Mouse (Mus musculus) kidney, adult 9 months (tissue): Measurements from ENCODE around the gene Lrrc52.
A peak's percentile ranks its signal among the peaks of the same experiment; 100 is the strongest.

Source experiments
- DNase-seq: peaks from one replicate; pipeline ENCODE4 v3.0.0; 2022

Gene Lrrc52

DNA sequence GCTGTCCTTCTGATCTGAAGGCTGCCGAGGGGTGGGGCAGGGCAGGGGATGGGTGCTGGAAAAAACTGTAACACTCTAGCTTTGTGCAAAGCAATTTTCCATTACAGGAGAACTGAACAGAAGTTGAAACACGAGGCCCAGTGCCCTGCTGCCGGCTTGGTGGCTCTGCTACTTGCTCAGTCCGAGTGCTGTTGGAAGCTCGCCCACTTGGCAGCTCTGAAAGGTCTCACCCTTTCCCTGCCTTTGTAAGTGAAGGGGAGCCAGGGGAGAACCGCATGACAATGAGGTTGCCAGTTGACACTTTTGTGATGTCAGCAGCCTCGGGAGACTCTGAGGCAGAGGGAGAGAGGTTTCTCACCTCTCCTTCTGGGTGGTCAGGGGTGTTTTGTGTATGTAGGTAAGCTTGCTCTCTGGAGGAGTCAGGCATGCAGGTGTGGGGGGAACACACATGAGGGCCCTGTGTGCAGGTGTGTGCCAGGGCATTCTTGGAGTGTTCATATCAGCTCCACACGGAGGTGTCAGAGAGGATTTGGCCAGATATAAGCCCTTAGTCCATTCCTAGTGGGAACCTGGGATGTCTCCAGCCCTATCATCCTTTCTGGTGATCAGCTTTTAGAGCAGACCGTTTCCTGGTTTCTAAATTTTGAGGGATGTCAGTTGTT is at the start of gene Lrrc52:
Gene Lrrc52 (minus strand): TSS at position 16 of the 662 bp plus-strand sequence.
- DNase-seq = peak; percentile 78

DNA sequence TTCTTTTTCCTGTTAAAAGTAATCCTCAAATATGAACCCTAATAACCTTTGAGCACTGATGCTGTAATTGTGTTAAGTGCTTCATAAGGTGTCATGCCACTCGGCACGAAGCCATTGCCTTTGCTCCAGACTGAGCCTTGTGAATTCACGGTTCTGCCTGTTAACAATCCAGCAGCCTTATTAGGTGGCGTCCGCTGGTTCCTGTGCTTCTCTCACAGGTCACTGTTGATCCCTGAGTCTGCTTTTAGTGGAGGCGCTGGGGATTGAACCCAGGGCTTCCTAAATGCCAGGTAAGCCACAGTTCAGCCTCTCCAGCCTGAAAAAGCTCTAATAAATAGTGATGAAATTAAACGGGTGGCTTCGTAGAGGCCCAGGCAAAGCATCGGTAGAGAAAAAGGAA is 45.0 kb upstream of the Lrrc52 start:
- no peak for DNase-seq

DNA sequence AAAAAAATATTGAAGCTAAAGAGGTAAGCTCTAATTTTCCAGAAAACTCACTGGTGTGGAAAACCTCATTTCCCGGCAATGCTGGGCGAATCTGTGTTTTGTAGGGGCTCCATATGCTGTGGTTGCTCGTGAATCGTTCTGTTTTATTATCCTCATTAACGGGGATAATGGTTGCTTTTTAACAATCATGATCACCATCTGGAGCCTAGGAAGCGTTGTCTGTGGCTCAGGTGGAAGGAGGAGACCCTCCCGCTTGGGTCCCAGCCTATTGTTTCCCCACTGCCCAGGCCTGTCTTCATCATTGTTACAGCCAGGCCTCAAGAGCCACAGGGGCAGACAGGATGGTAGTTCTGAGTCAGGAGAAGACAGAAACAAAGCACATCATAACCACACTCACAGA is 39.5 kb upstream of the Lrrc52 start:
- DNase-seq = no peak

DNA sequence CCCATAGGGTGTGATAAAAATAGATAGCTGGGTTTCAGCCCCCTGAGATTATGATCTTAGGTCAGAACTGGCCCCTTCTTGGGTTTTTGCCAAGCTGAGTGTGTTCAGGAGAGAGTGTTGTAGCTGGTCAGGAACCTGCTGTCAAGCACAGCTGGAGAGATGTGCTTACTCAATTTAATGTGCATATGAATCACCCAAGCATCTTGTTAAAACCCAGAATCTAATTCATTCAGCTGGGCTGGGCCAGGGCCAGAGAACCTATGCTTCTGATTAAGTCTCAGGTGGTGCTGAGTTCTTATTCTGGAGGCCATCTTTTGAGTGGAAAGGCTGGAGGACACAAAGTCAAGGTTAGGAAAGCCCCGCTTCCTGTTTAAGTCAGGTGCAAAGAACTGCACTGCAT is 38.8 kb upstream of the Lrrc52 start:
- no peak for DNase-seq

DNA sequence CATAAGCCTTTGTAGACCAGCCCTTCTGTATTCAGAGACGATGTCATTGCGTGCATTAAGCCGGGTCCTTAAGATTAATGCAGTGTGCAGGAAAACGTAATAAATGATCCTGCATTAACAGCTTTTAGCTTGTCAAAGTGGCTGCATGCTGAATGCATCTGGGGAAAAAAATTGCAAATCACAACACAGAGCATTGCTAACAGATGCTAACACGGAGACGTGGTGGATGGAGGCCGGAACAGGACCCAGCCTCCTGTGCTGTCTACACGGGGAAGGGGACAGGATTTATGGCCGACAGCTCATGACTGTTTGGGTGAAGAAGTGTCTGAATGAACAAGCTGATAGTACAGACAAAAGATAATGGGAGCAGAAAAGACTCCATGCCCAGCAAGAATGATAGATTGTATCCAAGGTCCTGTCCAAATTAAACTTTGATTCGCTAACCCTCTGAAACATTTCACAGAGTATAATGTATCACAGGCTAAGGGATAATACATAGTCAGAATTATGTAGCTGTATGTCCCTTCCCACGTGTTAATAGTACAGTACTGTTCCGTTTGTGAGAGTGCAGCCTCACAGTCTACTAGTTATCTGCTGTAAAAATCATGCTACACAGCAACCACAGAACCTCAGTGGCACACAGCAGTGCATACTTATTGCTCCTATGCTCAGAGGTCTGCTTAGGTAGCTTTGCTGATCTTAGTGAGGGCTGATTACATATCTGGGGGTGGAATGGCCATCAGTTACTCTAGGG is 32.7 kb upstream of the Lrrc52 start:
- DNase-seq = no peak

DNA sequence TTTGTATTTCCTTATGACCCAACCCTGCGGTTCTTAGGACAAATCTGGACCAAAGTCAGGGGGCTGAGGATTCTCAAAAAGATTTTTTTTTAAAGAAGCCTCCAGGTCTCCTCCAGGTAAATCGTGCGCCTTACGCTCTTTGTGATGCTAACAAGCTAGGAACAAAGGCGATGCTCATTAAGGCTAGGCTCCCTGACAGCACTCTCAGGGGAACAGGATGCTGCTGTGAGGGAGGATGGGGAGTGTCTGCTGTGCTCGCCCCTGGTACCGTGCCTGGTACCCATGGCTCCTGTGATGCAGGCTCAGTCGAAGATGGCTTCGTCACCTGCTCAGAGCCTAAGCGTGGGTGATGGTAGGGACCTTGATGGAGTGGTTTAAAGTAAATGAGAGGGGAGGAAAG is 31.4 kb upstream of the Lrrc52 start:
- no peak for DNase-seq

DNA sequence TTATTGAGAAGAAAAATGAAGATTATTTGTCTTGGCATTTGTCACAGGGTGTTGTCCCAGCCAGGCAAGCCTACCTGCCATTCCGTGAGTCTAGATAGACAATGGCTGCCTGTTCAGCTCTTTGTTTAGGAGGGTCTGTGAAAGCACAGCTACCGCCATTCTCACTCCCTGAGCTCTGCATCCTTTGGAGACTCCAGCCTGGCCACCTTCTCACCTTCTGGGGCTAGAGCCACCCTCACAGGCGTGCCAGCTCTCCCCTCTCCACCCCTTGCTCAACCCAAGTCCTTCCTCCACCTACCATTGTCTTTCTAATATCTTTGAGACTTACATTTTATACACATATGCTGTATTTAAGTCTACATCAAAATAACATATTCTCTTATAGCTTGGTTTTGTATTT is 31.0 kb upstream of the Lrrc52 start:
- DNase-seq = no peak

DNA sequence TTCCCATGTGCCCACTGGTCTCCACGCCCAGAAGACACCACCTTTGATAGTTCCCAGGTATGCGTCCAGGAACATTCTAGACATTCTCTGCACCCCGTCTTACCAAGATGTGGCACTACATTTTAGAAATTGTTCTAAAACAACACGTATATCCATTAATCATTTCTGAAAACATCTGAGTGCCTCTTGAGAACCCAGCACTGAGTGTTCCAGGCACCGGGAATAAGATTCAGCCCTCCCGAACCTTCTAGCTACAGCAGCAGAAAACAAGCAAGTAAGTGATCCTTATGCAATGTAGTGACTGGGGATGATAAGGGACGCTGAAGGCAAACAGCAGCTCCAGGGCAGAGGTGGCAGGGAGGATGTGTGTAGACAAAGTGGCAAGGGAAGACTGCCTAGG is 24.9 kb upstream of the Lrrc52 start:
- DNase-seq = no peak

DNA sequence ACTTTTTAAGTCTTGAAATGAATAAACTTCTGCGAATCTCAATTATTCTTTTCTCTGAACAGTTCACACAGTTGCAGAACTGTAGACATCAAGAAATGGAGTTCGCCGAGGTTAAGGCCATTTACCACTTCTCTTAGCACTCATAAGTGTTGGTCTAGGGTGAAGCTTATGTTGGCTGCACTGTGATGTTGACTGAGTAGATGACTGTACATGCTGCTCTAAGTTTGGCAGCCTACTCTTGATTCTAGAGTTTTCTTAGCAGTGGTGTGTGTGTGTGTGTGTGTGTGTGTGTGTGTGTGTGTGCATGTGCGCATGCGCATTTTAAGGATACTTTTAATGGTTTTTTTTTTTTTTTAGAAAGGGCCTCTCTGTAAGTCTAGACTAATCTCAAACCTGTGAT is 21.4 kb upstream of the Lrrc52 start:
- no peak for DNase-seq

DNA sequence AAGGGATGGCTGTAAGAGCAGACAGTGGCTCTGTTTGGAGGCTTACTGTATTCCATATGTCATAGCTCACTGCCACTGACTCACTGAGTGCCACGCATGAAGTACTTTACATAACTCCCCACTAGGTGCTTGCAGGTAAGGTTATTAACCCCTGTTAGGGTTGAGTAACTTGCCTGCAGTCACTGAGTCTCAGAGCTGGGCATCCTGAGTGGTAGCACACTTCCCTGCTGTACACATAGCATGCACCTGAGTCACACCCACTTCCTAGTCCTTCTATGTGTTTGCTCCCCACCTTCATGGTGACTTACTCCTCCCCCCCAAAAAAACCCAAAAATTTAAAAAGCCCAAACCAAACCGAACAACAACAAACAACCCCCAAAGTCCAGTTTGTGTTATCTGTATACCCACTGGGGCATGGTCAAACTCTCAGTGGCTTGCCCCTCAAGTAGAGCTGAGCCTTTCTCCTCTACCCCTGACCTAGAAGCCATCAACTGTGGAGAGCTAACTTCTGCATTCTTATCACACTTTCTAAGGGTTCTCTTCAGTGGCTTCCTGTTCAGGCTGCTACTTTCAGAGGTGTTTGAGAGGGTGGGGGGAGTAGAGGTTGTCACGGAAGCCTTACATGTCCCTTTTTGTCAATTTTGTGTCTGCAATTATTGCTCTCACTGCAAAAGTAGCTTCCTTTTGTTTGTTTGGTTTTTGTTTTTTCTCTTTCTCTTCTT is 20.5 kb upstream of the Lrrc52 start:
- no peak for DNase-seq

DNA sequence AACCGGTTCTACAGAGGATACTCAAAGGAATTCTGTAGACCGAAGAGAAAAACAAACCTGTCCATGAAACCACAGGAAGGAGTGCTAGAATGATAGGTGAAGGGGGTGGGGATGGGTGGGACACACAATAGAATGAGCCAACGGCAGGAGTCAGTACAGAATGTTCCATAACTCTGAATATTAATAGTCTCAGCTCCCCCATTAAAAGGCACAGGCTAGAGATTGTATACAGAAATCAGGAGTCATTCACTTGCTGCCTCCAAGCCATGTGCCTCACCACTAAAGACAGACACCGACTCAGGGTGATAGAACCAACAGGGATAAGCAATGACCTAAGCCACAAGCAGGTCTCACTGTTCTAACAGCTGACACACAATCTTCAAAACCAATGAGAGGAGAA is 16.3 kb upstream of the Lrrc52 start:
- no peak for DNase-seq

DNA sequence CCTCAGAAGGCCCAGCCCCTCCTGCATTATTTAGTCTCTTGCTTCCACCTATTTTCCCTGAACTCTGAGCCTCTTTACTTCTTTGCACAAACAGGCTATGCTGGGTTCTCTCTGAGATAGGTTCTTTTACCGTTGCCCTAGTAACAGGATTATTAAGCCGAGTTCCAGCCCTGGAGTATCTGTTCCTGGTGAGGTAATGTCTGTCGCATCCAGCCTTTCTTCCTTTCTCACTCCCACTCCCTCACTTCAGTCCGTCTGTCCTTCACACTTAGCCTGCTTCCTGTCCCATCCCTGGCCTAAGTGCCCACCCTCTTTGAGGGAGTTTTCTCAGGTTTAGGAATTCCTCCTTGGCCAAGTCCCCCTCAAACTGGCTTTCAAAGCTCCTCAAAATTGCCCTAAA is 7.0 kb upstream of the Lrrc52 start:
- DNase-seq = no peak

DNA sequence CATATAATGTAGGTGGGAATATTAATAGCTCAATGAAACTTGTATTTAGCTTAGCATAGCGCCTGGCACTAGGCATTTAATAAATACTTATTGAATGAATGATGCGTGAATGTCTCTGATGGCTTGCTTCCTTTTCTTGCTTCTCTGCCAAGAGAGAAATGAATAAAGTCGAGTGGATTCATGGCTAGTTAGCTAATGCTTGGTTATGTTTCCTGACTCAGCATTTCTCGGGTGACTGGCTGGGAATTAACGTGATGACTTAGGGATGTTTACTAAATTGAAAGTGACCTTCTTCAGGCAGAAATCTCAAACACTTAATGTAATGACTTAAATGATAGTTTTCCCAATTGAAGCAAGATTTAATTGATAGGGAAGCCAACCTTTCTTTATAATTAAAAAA is 1.3 kb upstream of the Lrrc52 start:
- DNase-seq = no peak

DNA sequence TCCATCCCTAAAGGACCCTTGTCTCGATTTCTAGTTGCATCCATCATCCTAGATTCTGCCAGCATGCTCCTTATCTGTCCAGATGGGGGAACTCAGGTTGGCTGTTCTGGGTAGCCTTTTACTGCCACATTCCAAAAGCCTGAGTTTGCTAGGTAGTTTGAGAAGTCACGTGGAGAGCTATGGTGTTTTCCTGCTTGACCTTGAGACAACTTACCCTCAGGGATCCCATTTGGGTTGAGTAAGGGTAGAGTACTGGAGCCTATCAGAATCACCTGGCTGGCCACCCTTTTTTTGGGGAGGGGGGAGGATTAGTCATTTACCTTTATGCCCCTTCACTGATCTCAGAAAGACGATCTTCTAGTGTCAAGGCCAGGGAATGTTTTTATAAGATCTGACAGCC is 9.3 kb downstream of the Lrrc52 start:
- peak; percentile 75 for DNase-seq

DNA sequence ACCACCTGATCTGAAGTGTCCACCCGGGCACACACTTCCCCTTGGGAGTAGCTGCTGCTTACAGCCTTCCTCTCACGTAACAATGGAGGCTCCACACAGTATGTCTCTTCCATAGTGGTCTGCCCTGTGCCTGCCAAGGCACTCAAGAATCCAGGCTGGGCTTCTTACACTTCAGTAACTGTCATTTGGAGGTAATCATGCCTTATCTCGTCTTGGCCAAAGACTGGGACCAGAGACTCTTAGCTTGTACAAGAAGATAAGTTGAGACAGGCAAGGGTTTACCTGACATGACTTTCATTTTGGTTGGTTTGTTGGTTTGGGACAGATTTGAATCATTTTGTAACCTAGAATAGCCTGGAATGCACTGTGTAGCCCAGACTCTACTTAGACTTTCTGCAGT is 13.5 kb downstream of the Lrrc52 start:
- no peak for DNase-seq

DNA sequence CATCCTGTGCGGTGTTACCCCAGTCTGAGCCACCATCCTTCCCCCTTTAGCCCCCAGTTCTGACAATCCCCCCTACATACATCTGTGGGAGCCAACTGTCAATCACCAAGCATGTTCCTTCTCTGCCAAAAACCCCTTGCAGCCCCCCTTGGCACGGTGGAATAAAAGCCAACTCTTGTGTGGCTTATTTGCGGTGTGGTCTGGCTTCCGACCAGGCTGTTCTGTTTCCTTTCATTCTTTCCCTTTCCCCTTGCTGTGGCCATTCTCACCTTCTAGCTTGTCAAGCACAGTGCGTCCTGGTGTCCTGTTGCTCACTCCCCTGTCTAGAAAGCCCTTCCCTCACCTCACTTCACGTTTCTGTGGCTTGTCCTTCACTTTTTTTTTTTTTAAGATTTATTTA is 14.1 kb downstream of the Lrrc52 start:
- DNase-seq = no peak

DNA sequence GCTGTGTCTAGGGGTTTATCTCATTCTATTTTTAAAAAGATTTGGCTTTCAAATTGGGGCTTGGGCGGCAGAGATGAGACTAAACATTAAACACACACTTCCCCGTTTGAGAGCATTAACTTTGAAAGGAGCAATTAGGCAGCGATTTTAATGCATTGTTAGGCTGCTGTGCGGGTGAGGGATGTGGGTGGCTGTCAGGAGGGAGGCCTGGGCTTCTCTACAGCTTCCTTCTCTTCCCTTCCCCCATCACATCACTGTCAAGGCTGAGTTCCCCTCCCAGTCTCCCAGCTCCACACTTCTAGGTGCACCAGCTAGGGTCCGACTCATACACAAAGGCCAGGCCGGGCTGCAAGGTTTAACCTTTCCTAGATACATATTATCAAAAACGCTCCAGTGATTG is 18.0 kb downstream of the Lrrc52 start:
- DNase-seq = no peak

DNA sequence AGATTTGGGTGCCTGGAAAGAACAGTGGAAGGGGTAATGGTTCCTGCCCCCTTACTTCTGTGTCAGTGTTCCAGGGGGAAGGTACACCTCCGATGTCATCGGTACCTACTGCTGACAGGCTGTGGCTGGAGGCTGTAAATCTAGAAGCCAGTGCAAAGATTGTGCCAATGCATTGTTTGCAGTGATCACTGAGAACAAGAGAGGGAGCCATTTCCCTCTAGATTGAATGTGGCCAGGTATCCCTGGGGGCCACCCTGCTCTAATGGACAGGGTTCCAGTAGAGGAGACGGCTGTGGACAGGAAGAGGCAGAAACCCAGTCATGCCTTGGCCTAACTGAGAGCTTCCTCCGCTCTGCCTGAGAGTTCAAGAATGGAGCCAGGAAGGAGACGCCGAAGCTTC is 18.5 kb downstream of the Lrrc52 start:
- peak; percentile 27 for DNase-seq

DNA sequence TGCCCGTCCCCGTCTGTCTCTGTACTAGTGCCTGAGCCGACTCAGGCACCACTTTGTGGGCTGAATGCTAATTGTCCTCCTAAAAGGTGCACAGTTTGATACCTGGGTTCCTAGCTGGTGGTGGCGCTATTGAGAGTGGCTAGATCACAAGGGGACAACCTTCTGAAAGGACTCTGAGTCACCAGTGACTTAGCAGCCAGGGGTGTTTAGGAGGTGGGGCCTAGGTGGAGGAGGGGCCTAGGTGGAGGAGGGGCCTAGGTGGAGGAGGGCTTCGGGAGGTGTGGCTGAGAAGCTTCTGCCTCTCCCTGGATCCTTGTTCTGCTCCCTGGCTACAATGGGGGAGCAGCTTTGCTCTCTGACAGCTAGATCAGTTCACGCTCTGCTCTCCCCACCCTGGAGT is 20.1 kb downstream of the Lrrc52 start:
- DNase-seq = no peak

DNA sequence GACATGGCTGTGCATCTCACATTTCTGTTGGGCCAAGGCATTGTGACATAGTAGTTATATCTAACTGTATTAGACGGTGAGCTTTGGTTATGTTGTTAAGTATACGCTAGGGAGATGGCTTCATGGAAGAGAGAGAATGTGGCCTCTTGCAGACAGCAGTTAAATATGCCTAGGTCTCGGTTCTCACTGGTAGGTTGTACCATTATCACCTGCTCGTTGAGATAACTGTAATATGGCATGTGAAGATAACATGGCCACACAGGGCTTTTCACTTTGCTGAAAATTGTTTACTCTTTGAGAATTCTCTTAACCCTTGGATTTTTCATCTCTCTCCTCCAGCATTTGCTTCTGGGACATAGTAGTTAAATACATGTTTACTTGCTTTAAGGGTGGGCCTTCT is 21.4 kb downstream of the Lrrc52 start:
- no peak for DNase-seq

DNA sequence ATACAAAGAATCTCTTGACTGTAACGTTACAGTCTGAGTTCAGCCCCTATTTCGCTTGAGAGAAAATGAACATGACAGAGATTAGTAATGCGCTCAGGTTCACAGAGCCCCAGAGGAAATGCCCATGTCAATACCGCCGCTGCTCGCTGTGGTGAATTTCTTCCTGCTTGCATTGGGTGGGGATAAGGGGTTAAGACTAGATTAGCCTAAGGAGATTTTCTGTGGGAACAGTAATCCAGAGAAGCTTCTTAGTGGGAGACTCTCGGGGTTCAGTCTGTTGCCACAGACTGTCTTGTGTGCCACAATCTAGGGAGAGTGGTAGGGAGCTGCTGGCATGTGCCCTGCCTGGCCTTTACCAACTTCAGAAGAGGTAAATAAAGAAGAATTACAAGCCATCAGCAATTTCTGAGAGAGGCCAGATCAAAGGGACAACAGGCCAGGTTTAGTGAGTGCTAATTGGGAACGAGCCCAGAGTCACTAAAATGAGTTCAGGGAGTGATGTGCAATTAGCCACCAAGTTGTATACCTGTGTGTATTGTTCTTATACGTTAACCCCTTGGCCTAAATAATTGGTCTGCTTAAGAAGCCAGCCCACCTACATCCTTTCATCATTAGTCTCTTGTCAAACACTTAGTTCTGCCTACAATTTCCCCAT is 28.2 kb downstream of the Lrrc52 start:
- no peak for DNase-seq

DNA sequence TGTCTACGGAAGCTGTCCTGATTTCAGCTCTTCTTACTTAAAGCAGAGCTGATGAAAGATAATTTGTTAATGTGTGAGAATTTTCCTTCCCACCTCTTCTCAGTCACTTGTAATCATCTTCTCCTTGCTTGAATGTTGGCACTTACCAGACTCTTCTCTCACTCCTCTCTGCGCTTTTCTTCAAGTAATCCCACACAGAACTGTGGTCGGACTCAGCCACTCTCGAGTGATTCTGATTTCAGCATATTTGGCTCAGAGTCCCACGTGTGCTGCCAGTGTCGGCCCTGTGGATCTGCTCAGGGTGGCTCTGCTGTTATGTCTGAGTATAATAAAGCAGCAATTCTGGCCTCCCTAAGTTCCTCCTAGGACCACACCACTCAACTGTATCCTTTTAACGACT is 29.5 kb downstream of the Lrrc52 start:
- DNase-seq = no peak

DNA sequence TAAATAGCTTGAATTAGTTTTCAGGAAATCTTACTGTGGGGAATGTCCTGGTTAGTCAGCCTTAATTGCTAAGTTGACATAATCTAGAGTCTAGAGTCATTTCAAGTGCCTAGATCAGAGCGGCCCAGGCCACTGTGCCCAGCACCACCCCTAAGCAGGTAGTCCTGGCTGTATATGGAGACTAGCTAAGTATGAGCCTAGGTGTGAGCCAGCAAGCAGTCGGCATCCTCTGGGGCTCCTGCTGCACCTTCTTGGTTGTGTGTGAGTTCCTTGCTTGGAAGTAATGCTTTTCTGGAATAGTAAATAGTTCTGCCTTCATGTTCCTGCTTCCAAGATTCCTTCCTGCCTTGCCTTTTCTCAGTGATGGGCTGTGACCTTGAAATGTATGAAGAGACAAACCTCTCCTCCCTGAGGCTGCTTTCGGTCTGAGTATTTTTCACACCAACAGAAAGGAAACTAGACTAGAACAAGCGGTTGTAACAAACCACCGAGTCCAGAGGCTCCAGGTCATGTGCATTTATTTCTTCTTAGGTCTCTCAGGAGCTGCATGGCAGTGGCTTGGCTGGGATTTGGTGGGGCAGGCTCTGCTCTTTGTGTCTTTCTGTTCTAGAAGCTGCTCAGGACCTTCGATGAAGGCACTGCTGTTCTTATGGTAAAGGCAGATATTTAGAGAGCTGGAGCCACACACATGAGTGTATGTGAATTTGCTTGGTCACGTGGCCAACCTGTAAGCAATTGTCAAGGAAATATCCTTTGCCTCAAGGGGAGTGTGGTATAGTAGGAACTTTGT is 30.2 kb downstream of the Lrrc52 start:
- DNase-seq = no peak
